Mouse (Mus musculus) limb, embryonic 10.5 days (tissue): ENCODE measurements around the gene Senp2. TPM values are rescaled to one million over a fixed set of nuclear protein-coding genes. Genes with fewer than 3 reads are reported as not detected.
"Not testable (repeated sequence)": the region's sequence is repeated elsewhere in the genome, so short reads cannot be mapped to it uniquely, and the experiment has no call there.

ENCODE experiments used
- DNase-seq: peaks from one replicate; pipeline ENCODE4 v3.0.0-alpha.2; 2017; ENCODE audit warnings: low spot score
- H3K27ac ChIP-seq: fragments of 300-500 bp; sonication (generic); 2 replicates; pipeline ENCODE4 v1.5.1; 2016; ENCODE audit warnings: mild to moderate bottlenecking
- H3K27me3 ChIP-seq: fragments of 300-500 bp; sonication (generic); 2 replicates; pipeline ENCODE4 v1.6.1; 2016; ENCODE audit warnings: low read depth, mild to moderate bottlenecking; ENCODE audit not compliant: poor library complexity, severe bottlenecking
- H3K36me3 ChIP-seq: fragments of 300-500 bp; sonication (generic); 2 replicates; pipeline ENCODE4 v1.6.1; 2016; ENCODE audit warnings: mild to moderate bottlenecking, moderate library complexity
- H3K4me1 ChIP-seq: fragments of 300-500 bp; sonication (generic); 2 replicates; pipeline ENCODE4 v1.6.1; 2016
- H3K4me3 ChIP-seq: fragments of 300-500 bp; sonication (generic); 2 replicates; pipeline ENCODE4 v1.5.1; 2016; ENCODE audit warnings: mild to moderate bottlenecking, moderate library complexity
- H3K9me3 ChIP-seq: fragments of 300-500 bp; sonication (generic); replicated peaks from 2 replicates; pipeline ENCODE4 v1.6.1; 2016; ENCODE audit warnings: mild to moderate bottlenecking
- WGBS: fragments of 180-500 bp; shearing (Covaris S2); methylation state at CpG from one replicate; pipeline ENCODE4 v1.1.7; 2016; 5-methylcytosine and 5-hydroxymethylcytosine counted together
- polyA plus RNA-seq: library from polyadenylated mRNA; unstranded; fragments of >200 nt; fragmentation: Nextera tagmentation; extraction: Ambion mirVana; gene quantifications from 2 replicates; pipeline ENCODE4 v1.2.1, GENCODE M21; 2016

Senp2 gene
- 70.6 and 74.9 TPM in 2 replicates for polyA plus RNA-seq

DNA sequence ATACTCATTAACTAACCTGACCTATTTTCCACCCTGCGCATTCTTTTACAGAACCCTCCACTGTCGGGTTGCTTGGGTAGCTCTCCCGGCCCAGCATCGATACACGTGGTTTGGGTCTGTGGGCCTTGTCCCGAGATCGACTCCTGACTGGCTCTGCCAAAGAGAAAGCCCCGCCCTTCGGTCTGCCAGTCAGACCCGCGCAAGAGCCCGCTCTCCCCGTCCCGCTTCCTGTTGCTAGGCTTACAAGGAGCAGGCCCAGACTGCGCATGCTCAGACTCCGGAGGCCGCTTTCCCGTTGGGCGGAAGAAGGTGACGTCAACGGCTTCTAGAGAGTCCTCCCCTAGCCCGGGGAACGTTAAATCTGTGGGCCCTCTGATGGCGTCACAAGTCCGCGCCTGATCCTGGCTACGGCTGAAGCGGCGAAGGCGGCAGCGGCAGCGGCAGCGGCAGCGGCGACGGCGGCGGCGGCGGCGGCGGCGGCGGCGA is at the start of gene Senp2:
Gene Senp2 (plus strand): TSS at position 386 of the 486 bp plus-strand sequence.
- Histone ChIP-seq H3K9me3 (no peaks in the 10 kb centered on the region), H3K27ac (peak within 1 kb of the TSS; percentile 91)
- WGBS, result under 1% methylated on average over 45 of the region's 45 CpGs

DNA sequence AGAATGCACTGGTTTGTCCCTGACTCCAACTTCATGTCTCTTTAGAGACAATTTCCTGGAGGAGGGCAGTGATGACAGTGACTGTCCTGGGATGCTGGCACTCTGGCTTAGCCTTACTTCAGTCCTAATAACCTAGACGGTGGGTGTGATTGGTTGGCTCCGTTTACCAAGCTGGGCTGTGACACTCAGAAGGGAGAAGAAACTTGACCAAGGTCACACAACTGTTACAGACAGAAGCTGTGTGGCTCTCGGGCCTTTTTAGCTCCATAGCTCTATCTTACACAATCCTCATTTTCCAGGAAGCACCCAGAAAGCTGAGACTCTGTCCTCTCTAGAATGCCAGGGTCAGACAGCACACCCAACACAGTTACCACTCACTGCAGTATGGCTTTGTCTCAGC is 43.7 kb upstream of the Senp2 start:
- Histone ChIP-seq H3K4me1 (no peaks in the 10 kb centered on the region), H3K4me3 (no peak overlapping the region), H3K27me3 (no peaks in the 10 kb centered on the region), H3K27ac (no peak overlapping the region), H3K9me3 (no peaks in the 10 kb centered on the region), H3K36me3 (no peaks in the 10 kb centered on the region)
- 81% methylated on average over 3 of the region's 3 CpGs for WGBS
- no peak for DNase-seq

More for the DNA sequence above, at the start of gene Senp2:
- DNase-seq, result peak; percentile 100
- Histone ChIP-seq H3K4me3 (peak within 1 kb of the TSS; percentile 98), H3K4me1 (peaks cover 19% of the 10 kb centered on the region), H3K36me3 (peaks cover 19% of the 10 kb centered on the region), H3K27me3 (no peaks in the 10 kb centered on the region)

DNA sequence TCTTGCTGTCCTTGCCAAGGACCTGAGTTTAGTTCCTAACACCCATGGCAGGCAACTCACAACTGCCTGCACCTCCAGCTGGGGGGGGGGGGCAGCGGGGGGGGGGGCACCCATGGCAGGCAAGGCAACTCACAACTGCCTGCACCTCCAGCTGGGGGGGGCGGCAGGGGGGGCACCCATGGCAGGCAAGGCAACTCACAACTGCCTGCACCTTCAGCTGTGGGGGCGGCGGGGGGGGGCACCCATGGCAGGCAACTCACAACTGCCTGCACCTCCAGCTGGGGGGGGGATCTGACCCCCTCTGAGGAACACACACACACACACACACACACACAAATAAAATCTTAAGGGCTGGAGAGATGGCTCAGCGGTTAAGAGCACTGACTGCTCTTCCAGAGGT is 39.4 kb upstream of the Senp2 start:
- no peak overlapping the region for H3K27ac ChIP-seq
- 76% methylated on average over 5 of the region's 5 CpGs for WGBS
- no peaks in the 10 kb centered on the region for H3K4me1 ChIP-seq
- no peak for DNase-seq
- H3K36me3 ChIP-seq, result no peaks in the 10 kb centered on the region
- H3K27me3 ChIP-seq, result peaks cover 9% of the 10 kb centered on the region; the same call in 1 of the 2 replicates
- no peak overlapping the region for H3K4me3 ChIP-seq
- H3K9me3 ChIP-seq, result no peaks in the 10 kb centered on the region

GRCm38 (mm10) chr16:21970536-21970935 is 38.7 kb upstream of the Senp2 start:
- Histone ChIP-seq H3K9me3 (no peaks in the 10 kb centered on the region), H3K27me3 (peaks cover 16% of the 10 kb centered on the region), H3K4me1 (no peaks in the 10 kb centered on the region), H3K36me3 (no peaks in the 10 kb centered on the region), H3K4me3 (no peak overlapping the region), H3K27ac (no peak overlapping the region)
- 91% methylated on average over 6 of the region's 6 CpGs for WGBS
- no peak for DNase-seq

DNA sequence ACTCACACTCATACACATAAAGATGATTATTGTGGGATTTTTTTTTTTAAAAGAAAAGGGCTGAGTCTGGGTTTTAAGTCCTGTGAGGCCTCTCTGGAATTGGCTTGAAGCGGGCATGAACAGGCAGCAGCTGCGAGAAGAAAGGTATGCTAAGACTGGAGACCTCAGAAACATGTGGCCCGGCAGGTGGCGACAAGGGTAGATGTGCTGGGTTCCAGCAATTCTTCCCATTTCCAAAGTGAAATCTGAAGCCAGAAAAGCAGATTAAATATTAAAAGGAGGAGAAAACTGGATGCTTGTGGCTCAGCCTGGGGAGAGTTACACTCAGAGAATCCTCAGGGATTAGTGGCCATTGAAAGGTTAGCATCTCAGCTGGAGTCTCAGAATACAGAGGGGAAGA is 37.8 kb upstream of the Senp2 start:
- no peak for DNase-seq
- Histone ChIP-seq H3K27ac (no peak overlapping the region), H3K27me3 (peaks cover 25% of the 10 kb centered on the region), H3K9me3 (no peaks in the 10 kb centered on the region), H3K4me1 (peaks cover 6% of the 10 kb centered on the region), H3K36me3 (no peaks in the 10 kb centered on the region), H3K4me3 (no peak overlapping the region)
- 72% methylated on average over 4 of the region's 4 CpGs for whole genome bisulfite sequencing

DNA sequence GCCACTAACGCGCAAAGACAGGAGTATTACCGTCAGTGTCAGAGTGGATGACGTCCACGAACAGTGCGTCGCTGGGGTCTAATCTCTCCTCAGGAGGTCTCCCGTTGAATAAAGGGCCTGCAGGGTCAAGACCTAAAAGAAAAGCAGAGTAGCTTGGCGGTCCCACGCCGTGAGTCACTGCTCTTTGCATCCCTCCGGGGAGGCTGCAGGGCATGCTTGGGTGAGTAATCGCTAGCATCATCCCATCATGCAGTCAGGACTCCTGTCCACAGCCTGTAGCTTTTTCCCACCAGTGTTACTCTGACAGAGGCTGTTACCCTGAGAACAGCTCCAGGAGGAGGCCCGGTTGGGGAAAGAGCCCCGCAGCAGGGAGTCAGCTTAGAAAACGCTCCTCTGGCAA is 33.1 kb upstream of the Senp2 start:
- Histone ChIP-seq H3K27ac (0 out of 2 replicates have a peak overlapping the region, but pooled peaks have one; percentile 21), H3K4me3 (no peak overlapping the region), H3K9me3 (no peaks in the 10 kb centered on the region), H3K27me3 (peaks cover 36% of the 10 kb centered on the region), H3K4me1 (peaks cover 11% of the 10 kb centered on the region), H3K36me3 (no peaks in the 10 kb centered on the region)
- DNase-seq, result no peak
- 5% methylated on average over 16 of the region's 16 CpGs for WGBS

DNA sequence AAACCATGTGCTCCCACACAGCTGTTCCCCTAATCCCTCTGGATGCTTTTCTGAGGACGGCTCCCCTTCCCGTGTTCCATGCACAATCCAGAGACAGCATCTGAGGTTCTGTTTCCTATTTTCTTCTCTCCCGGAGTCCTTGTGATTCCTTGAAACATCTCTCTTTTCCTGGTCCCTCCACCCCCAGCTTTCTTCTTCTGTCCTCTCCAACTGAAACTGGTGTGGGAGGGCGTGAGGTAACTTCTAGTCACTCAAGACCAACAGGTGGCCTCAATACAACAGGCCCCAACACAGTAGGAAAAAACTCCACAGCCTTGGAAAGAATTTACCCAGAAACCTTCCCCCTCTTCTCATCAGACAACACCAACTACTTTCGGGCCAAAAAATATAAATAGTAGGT is 31.9 kb upstream of the Senp2 start:
- Histone ChIP-seq H3K27me3 (peaks cover 35% of the 10 kb centered on the region), H3K36me3 (no peaks in the 10 kb centered on the region), H3K27ac (no peak overlapping the region), H3K4me1 (peaks cover 11% of the 10 kb centered on the region), H3K4me3 (no peak overlapping the region), H3K9me3 (no peaks in the 10 kb centered on the region)
- 80% methylated on average over 5 of the region's 5 CpGs for WGBS
- no peak for DNase-seq

DNA sequence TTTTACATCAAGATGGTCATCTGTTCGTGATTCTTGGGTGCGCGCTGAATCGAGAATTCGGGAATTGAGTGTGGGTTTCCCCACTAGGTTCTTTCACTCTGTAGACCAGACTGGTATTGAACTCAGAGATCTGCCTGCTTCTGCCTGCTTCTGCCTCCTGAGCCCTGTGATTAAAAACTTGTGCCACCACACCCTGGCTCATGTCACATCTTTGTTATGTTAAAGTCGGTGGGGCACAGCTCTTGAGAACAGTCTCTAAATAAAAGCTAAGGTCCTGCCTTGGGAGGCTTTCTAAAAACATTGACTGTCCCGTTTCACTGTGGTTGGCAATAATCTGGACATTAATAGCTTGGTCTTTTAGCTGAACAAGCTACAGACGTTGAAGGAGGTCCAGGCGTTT is 26.1 kb upstream of the Senp2 start:
- DNase-seq, result no peak
- H3K36me3 ChIP-seq, result no peaks in the 10 kb centered on the region
- H3K27ac ChIP-seq, result no peak overlapping the region
- 93% methylated on average over 9 of the region's 9 CpGs for WGBS
- no peak overlapping the region for H3K4me3 ChIP-seq
- no peaks in the 10 kb centered on the region for H3K9me3 ChIP-seq
- no peaks in the 10 kb centered on the region for H3K27me3 ChIP-seq
- H3K4me1 ChIP-seq, result peaks cover 7% of the 10 kb centered on the region; the same call in 1 of the 2 replicates

DNA sequence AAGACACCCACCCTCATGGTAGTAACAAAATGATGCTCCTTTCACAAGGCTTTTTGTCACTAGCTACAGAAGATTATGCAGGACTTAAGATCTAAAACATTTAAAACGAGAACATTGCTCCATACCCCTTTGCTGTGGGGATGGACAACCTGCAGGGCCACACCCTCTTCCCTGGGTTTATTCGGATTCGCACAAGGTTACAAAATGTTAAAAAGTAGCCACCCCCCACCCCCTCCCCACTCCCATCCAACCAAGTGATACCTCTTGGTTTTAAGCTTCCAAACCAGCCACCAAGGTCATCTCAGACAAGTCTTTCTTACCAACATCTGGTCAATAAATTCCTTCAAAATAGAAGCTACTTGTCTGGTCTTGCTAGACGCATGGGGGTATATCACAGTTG is 25.7 kb upstream of the Senp2 start:
- H3K4me1 ChIP-seq, result peaks cover 9% of the 10 kb centered on the region; the same call in 1 of the 2 replicates
- H3K27ac ChIP-seq, result no peak overlapping the region
- no peaks in the 10 kb centered on the region for H3K9me3 ChIP-seq
- H3K27me3 ChIP-seq, result no peaks in the 10 kb centered on the region
- 93% methylated on average over 4 of the region's 4 CpGs for WGBS
- H3K4me3 ChIP-seq, result no peak overlapping the region
- H3K36me3 ChIP-seq, result no peaks in the 10 kb centered on the region
- DNase-seq, result no peak

DNA sequence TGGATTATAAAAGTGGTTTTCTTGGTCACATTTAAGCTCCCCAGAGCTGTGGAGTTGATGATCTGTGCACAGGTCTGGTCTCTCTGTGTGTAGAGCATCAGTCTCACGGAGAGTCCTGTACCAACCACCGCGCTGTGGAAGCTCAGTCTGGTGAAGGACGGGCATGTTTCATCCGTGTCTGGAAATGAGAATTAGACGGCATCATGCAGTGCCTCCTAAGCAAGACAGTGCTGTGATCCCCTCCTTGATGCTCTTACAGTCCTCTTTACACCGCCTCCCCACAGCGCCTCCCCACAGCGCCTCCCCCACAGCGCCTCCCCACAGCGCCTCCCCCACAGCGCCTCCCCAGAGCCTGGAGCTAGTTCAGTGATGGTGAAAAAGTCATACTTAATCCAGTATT is 25.2 kb upstream of the Senp2 start:
- H3K4me1 ChIP-seq, result peaks cover 9% of the 10 kb centered on the region; the same call in 1 of the 2 replicates
- no peak overlapping the region for H3K4me3 ChIP-seq
- WGBS, result 86% methylated on average over 12 of the region's 12 CpGs
- H3K27ac ChIP-seq, result no peak overlapping the region
- H3K27me3 ChIP-seq, result no peaks in the 10 kb centered on the region
- H3K9me3 ChIP-seq, result no peaks in the 10 kb centered on the region
- no peaks in the 10 kb centered on the region for H3K36me3 ChIP-seq
- no peak for DNase-seq

DNA sequence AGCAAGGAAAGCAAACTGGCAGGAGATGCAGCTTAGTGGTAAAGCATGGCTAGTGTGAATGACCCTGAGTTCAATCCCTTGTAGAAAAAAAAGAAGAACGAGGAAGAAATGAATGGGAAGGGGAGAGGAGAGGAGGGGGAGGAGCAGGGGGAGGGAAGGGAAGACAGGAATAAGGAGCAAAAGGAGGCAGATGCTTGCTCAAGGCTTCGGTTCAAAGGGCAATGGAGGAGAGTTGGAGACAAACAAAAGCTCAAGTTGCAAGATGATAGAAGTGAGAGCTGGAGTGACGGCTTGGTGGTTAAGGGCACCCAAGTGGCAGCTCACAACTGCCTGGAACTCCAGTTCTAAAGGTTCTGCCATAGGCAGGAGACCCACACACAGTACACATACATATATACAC is 23.1 kb upstream of the Senp2 start:
- no peaks in the 10 kb centered on the region for H3K9me3 ChIP-seq
- no peak for DNase-seq
- H3K4me1 ChIP-seq, result peaks cover 5% of the 10 kb centered on the region; the same call in 1 of the 2 replicates
- WGBS, result 36% methylated on average over 3 of the region's 3 CpGs
- H3K27me3 ChIP-seq, result no peaks in the 10 kb centered on the region
- H3K36me3 ChIP-seq, result no peaks in the 10 kb centered on the region
- H3K4me3 ChIP-seq, result no peak overlapping the region
- no peak overlapping the region for H3K27ac ChIP-seq

DNA sequence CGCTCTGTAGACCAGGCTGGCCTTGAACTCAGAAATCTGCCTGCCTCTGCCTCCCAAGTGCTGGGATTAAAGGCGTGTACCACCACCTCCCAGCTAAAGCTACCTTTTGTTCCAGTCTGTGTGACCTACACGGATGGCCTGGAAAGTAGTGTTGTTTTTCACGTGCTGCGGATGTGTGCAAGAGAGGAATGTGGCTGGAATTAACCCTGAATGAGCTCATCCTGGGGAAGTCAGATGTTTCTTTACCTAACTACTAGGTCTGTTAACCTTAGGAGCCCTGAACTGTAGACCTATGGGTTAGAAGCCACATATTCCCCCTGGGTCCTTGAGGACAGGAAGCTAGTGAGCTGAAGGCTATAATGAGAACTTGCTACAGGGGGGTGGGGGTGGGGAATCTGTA is 21.3 kb upstream of the Senp2 start:
- no peaks in the 10 kb centered on the region for H3K9me3 ChIP-seq
- H3K27ac ChIP-seq, result no peak overlapping the region
- no peak for DNase-seq
- WGBS, result 70% methylated on average over 5 of the region's 5 CpGs
- no peaks in the 10 kb centered on the region for H3K27me3 ChIP-seq
- H3K4me3 ChIP-seq, result no peak overlapping the region
- H3K36me3 ChIP-seq, result no peaks in the 10 kb centered on the region
- H3K4me1 ChIP-seq, result peaks cover 5% of the 10 kb centered on the region; the same call in 1 of the 2 replicates

DNA sequence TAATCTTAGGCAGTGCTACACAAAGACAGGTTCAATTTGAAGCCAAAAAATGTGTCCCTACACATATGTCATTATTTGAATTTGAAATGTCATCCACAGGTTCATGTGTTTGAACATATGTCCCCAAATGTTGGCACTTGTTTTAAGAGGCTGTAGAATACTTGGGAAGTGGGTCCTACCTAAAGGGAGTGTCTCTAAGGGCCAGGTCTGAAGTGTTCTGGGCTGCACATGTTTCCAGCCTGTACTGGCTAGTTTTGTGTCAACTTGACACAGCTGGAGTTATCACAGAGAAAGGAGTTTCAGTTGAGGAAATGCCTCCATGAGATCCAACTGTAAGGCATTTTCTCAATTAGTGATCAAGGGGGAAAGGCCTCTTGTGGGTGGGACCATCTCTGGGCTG is 18.4 kb upstream of the Senp2 start:
- not testable (repeated sequence) for H3K9me3 ChIP-seq, H3K36me3 ChIP-seq, H3K27ac ChIP-seq, H3K4me3 ChIP-seq, H3K27me3 ChIP-seq, DNase-seq, H3K4me1 ChIP-seq

- WGBS, result 83% methylated on average over 2 of the region's 2 CpGs
- Histone ChIP-seq H3K4me3 (no peak overlapping the region), H3K27ac (no peak overlapping the region), H3K36me3 (no peaks in the 10 kb centered on the region), H3K27me3 (peaks cover 4% of the 10 kb centered on the region), H3K4me1 (peaks cover 12% of the 10 kb centered on the region; the same call in 1 of the 2 replicates), H3K9me3 (no peaks in the 10 kb centered on the region)
- DNase-seq, result no peak
Observed at GRCm38 (mm10) chr16:21991774-21992173, 17.5 kb upstream of the Senp2 start.
